Mouse (Mus musculus): ENCODE measurements around the gene Unc13c.

- peak; percentile 81 for TF ChIP-seq CTCF (IDR thresholded peaks at IDR 0.05; ENCODE audit: low read depth, low read length)
- no peak for TF ChIP-seq POLR2A (IDR thresholded peaks at IDR 0.05; ENCODE audit: insufficient read depth, low read length)
- no peak for TF ChIP-seq EP300 (IDR thresholded peaks at IDR 0.05; ENCODE audit: insufficient read depth, low read depth, low read length)
Measured at GRCm38 (mm10) chr9:73557805-73558204, 411.0 kb downstream of the Unc13c start.

All from ES-Bruce4 (cell line).